Mouse (Mus musculus): ENCODE results near the gene Gm28051.

GRCm38 (mm10) chr12:102713153-102713865 is 44.3 kb downstream of the Gm28051 start:
- no peak for TF ChIP-seq MAX (IDR thresholded peaks at IDR 0.05)
- TF ChIP-seq CTCF (IDR thresholded peaks at IDR 0.05; ENCODE audit: control insufficient read depth, insufficient read depth, insufficient read length): no peak
- TF ChIP-seq FOSL1 (IDR thresholded peaks at IDR 0.05; ENCODE audit: insufficient read depth, low read length, poor library complexity, severe bottlenecking): no peak
- no peak for TF ChIP-seq MYOD1 (IDR thresholded peaks at IDR 0.05; ENCODE audit: control insufficient read depth, insufficient read length, low read depth)
- TF ChIP-seq USF1 (IDR thresholded peaks at IDR 0.05; ENCODE audit: low read depth): no peak
- TF ChIP-seq MYOG (IDR thresholded peaks at IDR 0.05; ENCODE audit: control insufficient read depth, extremely low read depth, insufficient read length): no peak
- TF ChIP-seq CEBPB (IDR thresholded peaks at IDR 0.05; ENCODE audit: low read depth): no peak

All from C2C12 (cell line).